Mouse (Mus musculus): ENCODE data around the gene Oaz3.

DNA sequence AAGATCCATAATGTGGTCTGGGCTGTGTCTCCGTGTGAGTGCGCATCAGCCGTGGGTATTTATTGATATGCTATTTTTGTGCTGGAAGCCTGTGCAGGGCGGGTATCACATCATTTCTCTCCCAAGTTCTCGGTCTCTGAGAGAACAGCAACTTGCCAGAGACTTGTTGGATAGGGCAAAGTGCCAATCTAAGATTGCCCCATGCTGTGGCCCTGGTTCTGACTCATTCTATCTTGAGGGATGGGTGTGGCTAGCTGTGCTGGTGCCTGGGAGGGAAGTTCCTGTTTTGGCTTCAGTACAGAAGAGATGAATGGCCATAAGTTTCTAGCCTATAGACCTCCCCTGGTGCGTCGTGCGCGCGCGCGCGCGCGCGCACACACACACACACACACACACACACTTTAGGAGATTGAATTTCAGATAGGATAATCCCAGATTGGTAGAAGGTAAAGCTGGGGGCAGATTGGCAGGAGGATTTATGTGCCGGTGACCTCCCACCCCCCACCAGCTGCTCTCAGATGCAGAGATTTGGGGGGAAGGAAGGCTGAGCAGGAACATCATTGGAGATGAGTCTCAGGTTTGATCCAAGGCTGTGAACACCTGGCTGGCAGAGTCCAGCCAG lies 39.2 kb upstream of the Oaz3 start:
- TF ChIP-seq POLR2A (IDR thresholded peaks at IDR 0.05; ENCODE audit: insufficient read length, low read depth): no peak
- no peak for TF ChIP-seq E2F4 (IDR thresholded peaks at IDR 0.05; ENCODE audit: insufficient read depth)
- no peak for TF ChIP-seq MYOD1 (IDR thresholded peaks at IDR 0.05; ENCODE audit: control insufficient read depth in 1 of 3, insufficient read length in 2 of 3, low read depth in 2 of 3)
- no peak for TF ChIP-seq TCF12 (IDR thresholded peaks at IDR 0.05; ENCODE audit: insufficient read depth, poor library complexity, severe bottlenecking)
- TF ChIP-seq TCF3 (IDR thresholded peaks at IDR 0.05; ENCODE audit: insufficient read length, low read depth): no peak
- no peak for TF ChIP-seq USF1 (IDR thresholded peaks at IDR 0.05; ENCODE audit: low read depth)
- TF ChIP-seq SRF (IDR thresholded peaks at IDR 0.05; ENCODE audit: control insufficient read depth, insufficient read length, low read depth): no peak

Data from myocyte (in vitro differentiated cells).